Mouse (Mus musculus) layer of hippocampus, adult 9-11 months (tissue): ENCODE data around the gene Tbc1d16.

ENCODE experiments used
- DNase-seq: peaks from one replicate; pipeline ENCODE4 v3.0.0; 2022

Tbc1d16 gene

DNA sequence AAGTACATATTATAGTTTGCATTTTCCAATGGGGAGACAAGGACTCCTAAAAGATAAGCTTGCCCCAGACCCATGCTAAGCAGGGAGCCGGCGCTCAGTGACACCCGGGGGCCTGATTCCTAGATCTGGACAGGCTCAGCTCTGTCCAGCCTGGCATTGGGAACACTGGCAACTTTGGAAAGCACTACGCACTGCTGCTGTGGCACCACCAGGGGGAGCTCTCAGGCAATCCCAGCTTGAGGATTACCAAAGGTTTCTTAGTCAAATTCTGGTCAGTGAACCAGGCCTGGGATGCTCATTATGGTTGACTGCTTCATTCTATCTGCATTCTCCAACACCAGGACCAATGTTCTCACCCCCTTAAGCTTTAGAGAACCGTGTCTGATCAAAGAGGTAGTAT is 21.7 kb downstream of the Tbc1d16 start:
- DNase-seq = peak; percentile 34

DNA sequence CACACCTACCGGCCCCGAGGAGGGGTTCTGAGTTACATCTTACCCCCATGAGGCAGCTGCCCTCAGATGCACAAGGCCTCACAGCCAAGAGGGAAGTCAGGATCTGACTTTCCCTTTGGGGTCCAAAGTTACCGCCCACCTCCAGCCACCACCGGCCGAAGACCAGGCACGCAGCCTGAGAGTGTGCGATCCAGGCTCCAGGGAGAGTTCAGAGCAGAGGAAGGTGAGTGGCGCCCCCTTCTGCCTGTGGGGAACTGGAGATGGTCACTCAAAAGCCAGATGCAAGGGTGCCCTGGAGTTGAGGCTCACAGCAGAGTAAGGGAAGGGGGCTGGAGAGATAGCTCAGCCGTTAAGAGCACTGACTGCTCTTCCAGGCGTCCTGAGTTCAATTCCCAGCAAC is 22.6 kb downstream of the Tbc1d16 start:
- DNase-seq = no peak

DNA sequence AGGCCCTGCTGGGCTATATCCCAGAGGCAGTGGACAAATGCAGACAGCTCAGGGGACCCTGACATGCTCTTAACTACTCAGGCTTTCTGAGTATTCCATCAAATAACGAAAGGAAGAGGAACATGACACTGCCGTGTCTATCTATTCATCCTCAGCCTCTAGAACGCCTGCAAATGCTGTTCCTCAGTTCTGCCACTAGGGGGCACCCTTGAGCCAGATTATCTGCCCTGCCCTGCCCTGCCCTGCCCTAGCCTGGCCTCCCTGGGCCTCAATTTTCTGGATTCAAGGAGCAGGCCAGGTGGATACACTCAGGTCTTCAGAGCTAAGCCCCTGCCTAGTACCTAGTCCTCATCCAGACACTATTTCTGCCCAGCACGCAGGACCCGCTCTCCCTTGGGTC is 24.9 kb downstream of the Tbc1d16 start:
- DNase-seq = no peak

- DNase-seq = no peak
These were observed 29.1 kb downstream of the Tbc1d16 start for GRCm38 (mm10) chr11:119199233-119199601.

GRCm38 (mm10) chr11:119198564-119199232 is 29.6 kb downstream of the Tbc1d16 start:
- DNase-seq = peak; percentile 77

- DNase-seq = no peak
These were observed 30.4 kb downstream of the Tbc1d16 start for GRCm38 (mm10) chr11:119197618-119198563.

DNA sequence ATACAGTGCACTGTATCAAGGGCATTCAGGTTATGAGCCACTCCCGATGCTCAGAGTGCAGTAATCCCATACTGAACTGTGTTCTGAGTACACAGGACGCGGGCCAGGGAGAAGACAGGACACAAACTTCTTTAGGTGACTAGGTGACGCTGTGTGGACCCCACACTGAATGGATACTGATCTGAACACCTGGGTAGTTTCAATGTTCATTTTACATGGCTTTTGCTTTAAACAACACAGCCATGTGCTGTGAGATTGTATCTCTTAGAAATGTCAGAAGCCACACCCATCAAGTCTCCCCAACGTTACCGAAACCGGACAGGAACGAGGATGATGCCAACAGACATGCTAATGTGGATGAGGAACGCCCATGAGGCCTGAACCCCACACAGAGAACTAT is 35.7 kb downstream of the Tbc1d16 start:
- no peak for DNase-seq

DNA sequence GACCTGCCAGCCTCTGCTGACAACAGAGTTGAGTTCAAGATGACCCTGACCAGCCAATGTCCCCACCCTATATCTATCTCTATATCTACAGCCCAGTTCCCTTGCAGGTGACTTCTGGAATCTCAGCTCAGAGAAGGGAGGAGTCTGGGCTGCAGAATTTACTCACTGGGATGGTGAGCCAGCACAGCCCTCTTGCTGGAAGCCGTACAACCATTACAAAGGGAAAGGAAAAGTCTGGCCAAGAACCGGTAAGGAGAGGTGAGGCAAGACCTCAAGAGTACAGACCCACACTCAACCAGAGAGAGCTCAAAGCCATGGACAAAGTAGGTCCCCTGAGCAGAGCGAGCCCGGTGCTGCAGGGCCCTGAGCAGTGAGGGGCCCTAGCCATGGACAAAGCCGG is 36.1 kb downstream of the Tbc1d16 start:
- DNase-seq = no peak

- no peak for DNase-seq
These were observed 36.7 kb downstream of the Tbc1d16 start for GRCm38 (mm10) chr11:119191606-119192081.

- DNase-seq = peak; percentile 64
These were observed 37.8 kb downstream of the Tbc1d16 start for GRCm38 (mm10) chr11:119190498-119190897.

DNA sequence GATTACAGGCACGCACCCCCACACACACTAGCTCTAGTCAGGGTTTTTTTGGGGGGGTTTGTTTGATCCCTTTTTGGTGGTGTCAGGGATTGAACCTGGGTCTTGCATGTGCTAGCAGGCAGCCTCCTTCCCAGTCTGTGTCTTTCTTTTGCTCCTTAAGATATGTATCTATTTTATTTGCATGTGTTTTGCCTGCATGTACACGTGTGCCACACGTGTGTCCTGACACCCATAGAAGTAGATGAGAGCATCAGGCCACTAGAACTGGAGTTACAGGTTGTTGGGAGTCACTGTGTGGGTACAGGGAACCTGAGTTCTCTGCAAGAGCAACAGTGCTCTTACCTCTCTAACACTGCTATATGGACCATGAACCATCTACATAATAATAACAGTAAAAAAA is 39.0 kb downstream of the Tbc1d16 start:
- DNase-seq = no peak

DNA sequence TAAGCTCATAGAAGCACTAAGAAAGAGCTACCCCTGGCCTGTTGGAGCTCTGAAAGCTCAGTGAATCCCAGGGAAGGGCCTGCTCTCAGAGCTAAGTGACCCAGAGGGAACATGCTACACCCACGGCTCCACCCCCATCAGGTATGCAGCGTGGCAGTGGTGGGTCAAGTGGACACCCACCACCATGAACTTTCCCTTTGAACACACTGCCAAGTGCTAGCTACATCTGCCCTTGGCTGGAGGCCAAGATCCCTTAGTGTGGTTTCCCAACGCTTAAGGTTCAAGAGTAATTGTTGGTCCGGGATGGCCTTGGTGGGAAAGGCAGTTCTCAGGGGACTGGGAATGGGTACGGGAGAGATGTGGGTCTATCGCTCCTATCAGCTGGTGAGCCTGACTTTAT is 39.9 kb downstream of the Tbc1d16 start:
- DNase-seq = no peak

DNA sequence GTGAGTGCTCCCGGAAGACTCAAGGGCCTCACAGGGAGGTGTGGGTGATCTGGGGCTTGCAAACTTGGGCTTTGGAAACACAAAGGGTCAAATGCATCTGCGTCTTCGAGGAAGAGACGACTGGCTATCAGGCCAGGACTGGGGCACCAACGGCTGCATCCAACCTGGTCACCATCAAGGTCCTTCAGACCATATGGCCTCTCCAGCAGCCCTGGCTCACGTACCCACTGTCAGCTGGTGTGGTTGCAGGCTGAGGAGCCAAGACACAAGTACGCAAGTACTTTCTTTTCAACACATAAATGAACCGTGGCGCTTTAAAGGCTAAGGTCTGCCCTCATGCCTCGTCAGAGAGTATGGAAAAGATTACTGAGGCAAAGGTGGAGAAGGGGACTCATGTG is 40.5 kb downstream of the Tbc1d16 start:
- no peak for DNase-seq

- DNase-seq = peak; percentile 42
These were observed 41.1 kb downstream of the Tbc1d16 start for GRCm38 (mm10) chr11:119186989-119187799.

DNA sequence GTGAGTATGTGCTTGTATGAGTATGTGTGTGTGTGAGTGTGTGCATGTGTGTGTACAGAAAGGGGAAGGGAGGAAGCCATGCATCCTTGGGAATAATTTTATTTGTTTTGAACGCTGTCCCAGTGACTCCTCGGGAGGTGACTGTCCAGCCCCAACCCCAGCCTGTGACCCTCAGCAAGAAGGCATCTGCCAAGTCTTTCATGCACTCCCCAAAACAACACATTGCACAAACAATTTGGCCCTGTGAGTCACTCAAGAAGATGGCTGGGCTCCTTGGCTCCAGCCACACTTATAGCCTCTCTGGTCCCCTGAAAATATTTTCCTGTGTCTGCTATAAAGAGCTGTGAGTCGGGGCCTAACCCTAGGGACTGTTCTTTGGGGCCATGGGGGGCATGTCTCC is 41.9 kb downstream of the Tbc1d16 start:
- no peak for DNase-seq

DNA sequence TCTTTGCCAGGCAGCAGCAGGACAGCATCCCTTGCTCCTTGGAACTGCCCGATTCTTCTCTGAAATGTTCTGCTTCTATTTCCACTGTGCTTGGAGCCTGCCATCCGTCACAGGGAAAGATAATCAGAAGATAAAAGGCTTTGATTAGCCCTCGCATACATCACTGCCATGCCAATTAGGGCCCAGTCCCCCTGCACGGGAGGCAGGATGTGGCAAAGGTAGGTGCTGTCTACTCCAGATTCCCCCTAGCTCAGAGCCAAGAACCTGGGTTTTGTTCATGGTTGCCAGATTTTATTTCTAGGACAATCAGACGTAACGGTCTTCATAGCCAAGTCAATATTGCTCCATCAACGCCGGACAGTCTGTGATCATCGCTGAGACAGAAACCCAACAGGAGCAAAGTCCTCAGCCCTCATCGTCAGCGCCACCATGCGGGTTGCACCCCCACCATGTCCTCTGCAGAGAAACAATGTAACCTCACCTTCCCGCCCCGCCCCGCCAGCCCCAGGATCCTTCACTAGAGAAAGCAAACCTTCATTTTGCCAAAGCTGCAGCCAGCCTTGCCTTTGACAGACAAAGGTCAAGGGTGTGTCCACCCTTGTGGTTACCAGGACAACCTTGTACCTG is 44.5 kb downstream of the Tbc1d16 start:
- DNase-seq = no peak

DNA sequence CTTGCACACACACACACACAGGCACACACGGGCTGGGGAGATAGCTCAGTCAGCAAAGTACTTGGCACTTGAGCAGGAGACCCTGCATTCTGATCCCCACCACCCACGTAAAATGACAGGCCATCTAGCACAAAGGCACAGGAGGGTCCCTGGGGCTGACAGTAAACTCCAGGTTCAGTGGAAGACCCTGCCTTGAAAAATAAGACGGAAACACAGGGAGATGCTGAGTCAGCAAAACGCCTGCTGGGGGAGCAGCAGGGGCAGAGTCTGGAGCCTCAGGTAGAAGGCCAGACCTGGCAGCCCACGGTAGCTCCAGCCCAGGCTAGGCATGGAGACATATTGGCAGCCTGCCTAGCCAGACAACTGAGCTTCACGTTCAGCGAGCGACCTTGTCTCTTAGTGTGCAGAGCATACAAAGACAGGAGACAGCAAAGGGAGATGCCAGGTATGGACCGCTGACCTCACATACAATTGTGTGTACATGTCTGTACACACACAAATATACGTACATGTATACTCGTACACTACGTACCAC is 46.4 kb downstream of the Tbc1d16 start:
- no peak for DNase-seq

DNA sequence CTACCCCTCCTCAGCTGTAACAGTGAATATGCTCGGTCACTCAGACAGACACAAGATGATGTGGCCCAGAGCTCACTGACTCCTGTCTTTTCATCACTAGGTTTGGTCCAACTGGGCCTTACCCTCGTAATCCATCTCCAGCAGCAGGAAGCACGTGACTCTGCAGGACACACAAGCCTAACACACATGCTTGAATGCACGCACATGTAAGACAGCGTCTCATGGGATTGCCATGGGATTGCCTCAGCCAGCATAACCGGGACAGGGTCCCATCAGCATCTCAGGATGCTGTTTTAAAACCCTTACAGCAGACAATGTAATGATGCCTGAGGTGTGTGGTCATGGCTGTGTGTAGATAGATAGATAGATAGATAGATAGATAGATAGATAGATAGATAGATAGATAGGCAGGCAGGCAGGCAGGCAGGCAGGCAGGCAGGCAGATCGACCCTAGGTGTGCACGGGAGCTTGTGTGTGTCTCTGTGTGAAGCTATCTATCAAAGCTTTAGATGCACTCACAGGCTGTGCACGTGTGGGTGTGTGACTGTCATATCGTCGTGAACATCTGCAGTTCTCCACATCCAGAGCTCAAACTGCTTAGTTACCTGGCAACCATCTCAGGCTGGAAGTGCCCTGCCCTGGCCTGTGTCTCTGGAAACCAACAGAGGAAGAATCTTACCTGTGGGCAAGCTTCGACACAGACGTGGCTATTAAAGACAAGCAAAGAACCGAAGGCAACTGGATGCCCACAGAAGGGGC is 47.3 kb downstream of the Tbc1d16 start:
- no peak for DNase-seq

- no peak for DNase-seq
These were observed 50.0 kb downstream of the Tbc1d16 start for GRCm38 (mm10) chr11:119178317-119178716.

GRCm38 (mm10) chr11:119176389-119177179 is 51.7 kb downstream of the Tbc1d16 start:
- no peak for DNase-seq

DNA sequence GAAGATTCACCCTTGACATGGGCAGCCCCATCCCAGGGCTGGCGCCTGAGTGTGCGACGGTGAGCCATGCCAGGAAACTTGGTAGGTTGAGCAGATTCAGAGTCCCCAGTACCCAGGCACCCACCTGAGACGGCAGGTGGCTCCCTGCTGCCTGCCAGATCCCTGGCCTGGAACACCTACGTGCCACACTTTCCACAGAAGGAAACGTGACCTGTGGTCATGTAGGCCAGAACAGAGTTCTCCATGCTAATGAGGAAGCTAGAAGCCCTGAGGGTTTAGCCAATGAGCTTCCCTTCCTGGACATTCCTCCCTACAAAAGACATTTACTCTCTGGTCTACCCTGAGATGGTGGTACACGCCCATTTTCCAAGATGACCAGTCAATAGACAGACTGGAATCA is 56.7 kb downstream of the Tbc1d16 start:
- DNase-seq = no peak
